Mouse (Mus musculus) left cerebral cortex, postnatal 25 days (tissue): ENCODE results near the gene Trpm4. TPM values are rescaled to one million over a fixed set of nuclear protein-coding genes. Genes with fewer than 3 reads are reported as not detected.
"Not testable (repeated sequence)": the region's sequence is repeated elsewhere in the genome, so short reads cannot be mapped to it uniquely, and the experiment has no call there.

Experiments
- DNase-seq, 2 experiments: peaks; one replicate each; pipeline ENCODE4 v3.0.0; 2022; ENCODE audit warnings: low spot score in 2 of 2, mixed read lengths in 1 of 2
- intact Hi-C: fragments of 180-260 bp; cut with DNase I; formaldehyde crosslinking; loops from one replicate; pipeline ENCODE4 v1.15.1; 2025
- total RNA-seq, 2 experiments: library from RNA; stranded (reverse); gene quantifications; 2 replicates each; pipeline ENCODE4 v1.2.3; 2021

Trpm4 gene
- total RNA-seq: 10 to 100 TPM; 13.2 to 24.9 TPM

GRCm38 (mm10) chr7:45333431-45333982 is at the start of gene Trpm4:
Gene Trpm4, minus strand, starts transcription at chr7:45333780.
- intact Hi-C loops: no loop called here

GRCm38 (mm10) chr7:45376057-45376456 is 42.5 kb upstream of the Trpm4 start:
- intact Hi-C loops: loop anchor here (2.0 kb wide), 1 partner anchor 19 kb away; the partner anchor contains the start of gene Snrnp70

More at GRCm38 (mm10) chr7:45333431-45333982, at the start of gene Trpm4:
- DNase-seq: peak; percentile 74

GRCm38 (mm10) chr7:45374620-45375019 is 41.0 kb upstream of the Trpm4 start:
- intact Hi-C loops: no loop called here
- no peak for DNase-seq

More at GRCm38 (mm10) chr7:45376057-45376456, 42.5 kb upstream of the Trpm4 start:
- peak in 1 of 2 experiments; percentile 68 for DNase-seq

- DNase-seq: no peak
- intact Hi-C loops: no loop called here
These were observed 38.8 kb upstream of the Trpm4 start for GRCm38 (mm10) chr7:45372371-45372770.

- intact Hi-C loops: no loop called here
- DNase-seq: peak; percentile 92 to 97
These were observed 37.1 kb upstream of the Trpm4 start, which contains the start of gene Lin7b for GRCm38 (mm10) chr7:45370475-45371311. Gene Lin7b, minus strand, starts transcription at chr7:45370583.

GRCm38 (mm10) chr7:45369836-45370474 is 36.4 kb upstream of the Trpm4 start:
- peak in 1 of 2 experiments; percentile 51 for DNase-seq
- intact Hi-C loops: loop anchor here (10.0 kb wide), 1 partner anchor 205 kb away; the partner anchor contains the start of gene Slc17a7

- intact Hi-C loops: loop anchor here (10.0 kb wide), 1 partner anchor 204 kb away; the partner anchor contains the start of gene Slc17a7
- peak in 1 of 2 experiments; percentile 22 for DNase-seq
These were observed 35.6 kb upstream of the Trpm4 start for GRCm38 (mm10) chr7:45369022-45369745.

- intact Hi-C loops: loop anchor here (10.0 kb wide), 1 partner anchor 203 kb away; the partner anchor contains the start of gene Slc17a7
- peak in 1 of 2 experiments; percentile 51 for DNase-seq
These were observed 34.6 kb upstream of the Trpm4 start for GRCm38 (mm10) chr7:45368178-45368577.

GRCm38 (mm10) chr7:45367020-45367880 is 33.7 kb upstream of the Trpm4 start:
- peak; percentile 99 for DNase-seq
- intact Hi-C loops: loop anchor here (10.0 kb wide), 1 partner anchor 202 kb away; the partner anchor contains the start of gene Slc17a7

GRCm38 (mm10) chr7:45366652-45367019 is 33.1 kb upstream of the Trpm4 start, which contains the start of gene Ppfia3:
Gene Ppfia3, minus strand, starts transcription at chr7:45367019.
- no peak for DNase-seq
- intact Hi-C loops: loop anchor here (10.0 kb wide), 1 partner anchor 202 kb away; the partner anchor contains the start of gene Slc17a7

- DNase-seq: peak in 1 of 2 experiments; percentile 49
- intact Hi-C loops: loop anchor here (10.0 kb wide), 1 partner anchor 201 kb away; the partner anchor contains the start of gene Slc17a7
These were observed 32.4 kb upstream of the Trpm4 start for GRCm38 (mm10) chr7:45365742-45366651.

GRCm38 (mm10) chr7:45363983-45364382 is 30.4 kb upstream of the Trpm4 start:
- intact Hi-C loops: loop anchor here (10.0 kb wide), 1 partner anchor 199 kb away; the partner anchor contains the start of gene Slc17a7

GRCm38 (mm10) chr7:45362801-45363200 is 29.2 kb upstream of the Trpm4 start:
- peak; percentile 29 to 58 for DNase-seq
- intact Hi-C loops: loop anchor here (10.0 kb wide), 1 partner anchor 198 kb away; the partner anchor contains the start of gene Slc17a7

More at GRCm38 (mm10) chr7:45363983-45364382, 30.4 kb upstream of the Trpm4 start:
- DNase-seq: no peak

GRCm38 (mm10) chr7:45361243-45361804 is 27.7 kb upstream of the Trpm4 start:
- intact Hi-C loops: loop anchor here (10.0 kb wide), 1 partner anchor 197 kb away; the partner anchor contains the start of gene Slc17a7
- DNase-seq: peak; percentile 79 to 90

- intact Hi-C loops: loop anchor here (10.0 kb wide), 1 partner anchor 196 kb away; the partner anchor contains the start of gene Slc17a7
- peak in 1 of 2 experiments; percentile 70 for DNase-seq
These were observed 27.0 kb upstream of the Trpm4 start for GRCm38 (mm10) chr7:45360404-45361125.

- DNase-seq: not testable (repeated sequence)
These were observed 25.5 kb upstream of the Trpm4 start for GRCm38 (mm10) chr7:45359081-45359480.

More at GRCm38 (mm10) chr7:45359081-45359480, 25.5 kb upstream of the Trpm4 start:
- intact Hi-C loops: not testable (repeated sequence)
